Mouse (Mus musculus) testis, adult 2 months (tissue): ENCODE data around the gene Mrpl54. TPM values are rescaled to one million over a fixed set of nuclear protein-coding genes. Genes with fewer than 3 reads are reported as not detected.
A peak's percentile ranks its signal among the peaks of the same experiment; 100 is the strongest.

Source experiments
- H3K27ac ChIP-seq: fragments of 200-500 bp; 2 replicates; pipeline ENCODE4 v1.5.1; 2012; ENCODE audit warnings: low read depth, low read length; ENCODE audit not compliant: control insufficient read depth, insufficient read depth
- H3K27me3 ChIP-seq: fragments of 200-500 bp; 2 replicates; pipeline ENCODE4 v1.6.1; 2012; ENCODE audit warnings: mild to moderate bottlenecking, low read length, moderate library complexity; ENCODE audit not compliant: control insufficient read depth, insufficient read depth
- H3K36me3 ChIP-seq: fragments of 200-500 bp; 2 replicates; pipeline ENCODE4 v1.6.1; 2012; ENCODE audit warnings: mild to moderate bottlenecking, low read length; ENCODE audit not compliant: control insufficient read depth, insufficient read depth
- H3K4me1 ChIP-seq: fragments of 200-500 bp; 2 replicates; pipeline ENCODE4 v1.6.1; 2012; ENCODE audit warnings: low read length; ENCODE audit not compliant: control insufficient read depth, insufficient read depth
- H3K4me3 ChIP-seq: fragments of 200-500 bp; 2 replicates; pipeline ENCODE4 v1.5.1; 2012; ENCODE audit warnings: low read depth, mild to moderate bottlenecking, low read length, moderate library complexity, mixed read lengths; ENCODE audit not compliant: control insufficient read depth
- CTCF ChIP-seq: fragments of 200-500 bp; IDR thresholded peaks from 2 replicates; pipeline ENCODE4 v1.5.1; 2012; ENCODE audit warnings: low read depth, mild to moderate bottlenecking, inconsistent platforms, low read length, moderate library complexity; ENCODE audit not compliant: control insufficient read depth, insufficient read depth, insufficient replicate concordance
- POLR2A ChIP-seq: fragments of 200-500 bp; IDR thresholded peaks from 2 replicates; pipeline ENCODE4 v1.6.1; 2012; ENCODE audit warnings: low read depth, mild to moderate bottlenecking, inconsistent platforms, low read length, moderate library complexity; ENCODE audit not compliant: control insufficient read depth
- polyA plus RNA-seq: library from polyadenylated mRNA; depleted of rRNA; stranded (reverse); fragments of >200 nt; gene quantifications from 2 replicates; pipeline ENCODE4 v1.2.3, GENCODE M21; 2012; rRNA removed

Gene Mrpl54
- 181 and 261 TPM in 2 replicates for polyA plus RNA-seq

DNA sequence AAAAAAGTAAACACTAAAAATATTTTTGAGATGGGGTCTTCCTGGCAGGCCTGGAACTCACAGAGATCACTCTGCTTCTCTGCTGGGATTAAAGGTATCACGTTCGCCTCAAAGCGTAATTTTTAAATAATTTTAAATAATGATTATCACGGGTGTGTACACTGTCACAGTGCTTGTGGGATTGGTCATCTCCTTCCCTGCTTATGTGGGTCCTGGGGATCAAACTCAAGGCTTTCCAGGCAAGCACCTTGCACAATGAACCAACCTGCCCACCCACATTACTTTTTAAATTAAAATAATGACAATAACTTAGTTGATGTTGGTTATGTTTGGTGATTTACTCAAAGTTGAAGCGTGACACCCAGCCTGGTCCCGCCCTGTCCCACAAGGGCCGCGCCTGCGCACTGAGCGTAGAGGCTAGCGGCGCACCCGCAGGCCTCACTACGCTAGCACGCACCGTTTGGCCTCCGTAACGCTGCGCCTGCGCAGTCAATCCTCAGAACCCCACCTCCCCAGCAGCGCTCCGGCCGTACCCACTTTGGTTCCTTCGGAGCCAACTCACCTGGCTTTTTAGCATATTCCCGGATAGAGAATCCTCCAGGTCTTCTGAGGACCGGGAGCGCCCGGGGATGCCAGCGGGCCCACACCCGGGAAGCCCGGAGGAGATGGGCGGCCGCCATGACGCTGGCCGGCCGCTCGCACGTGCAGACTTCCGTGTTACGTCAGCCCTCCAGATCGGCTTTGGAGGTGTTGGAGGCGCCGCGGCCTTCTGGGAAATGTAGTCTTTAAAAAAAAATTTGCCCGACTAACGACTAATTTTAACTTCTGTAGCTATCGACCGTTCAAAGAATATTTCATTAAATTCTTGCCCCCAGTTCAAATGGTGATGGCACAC, at the start of gene Mrpl54, which contains the start of gene Apba3:
Gene Mrpl54, minus strand, starts transcription at position 724 of the 895 bp plus-strand sequence.
Gene Apba3, plus strand, starts transcription at position 750 of the 895 bp plus-strand sequence.
- Histone ChIP-seq H3K36me3 (no peaks in the 10 kb centered on the region; the same call in 1 of the 2 replicates), H3K27ac (peak within 1 kb of the TSS; percentile 94), H3K27me3 (no peaks in the 10 kb centered on the region), H3K4me3 (peak within 1 kb of the TSS; percentile 89), H3K4me1 (peaks cover 9% of the 10 kb centered on the region)
- TF ChIP-seq POLR2A (peak; percentile 80), CTCF (no peak)

DNA sequence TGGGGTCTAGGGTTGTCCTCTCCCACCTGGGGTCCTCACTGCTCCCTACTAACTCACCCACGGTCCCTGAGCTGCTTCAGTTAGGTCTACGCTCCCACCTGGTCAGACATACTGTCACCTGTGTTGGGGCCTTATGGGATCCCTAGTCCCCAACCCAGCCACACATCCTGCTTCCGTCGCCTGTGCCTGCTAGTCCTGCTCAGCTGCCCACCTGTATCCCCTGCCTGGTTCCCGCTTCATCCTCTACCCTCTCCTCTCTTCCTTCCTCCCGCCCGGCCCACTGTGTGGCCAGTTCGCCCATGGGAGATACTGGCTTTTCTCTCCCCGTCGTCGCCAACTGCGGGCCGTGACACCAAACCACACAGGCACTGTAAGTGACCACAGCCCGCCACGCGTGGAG, 48.9 kb upstream of the Mrpl54 start:
- Histone ChIP-seq H3K4me3 (no peak overlapping the region), H3K36me3 (no peaks in the 10 kb centered on the region), H3K27me3 (no peaks in the 10 kb centered on the region), H3K4me1 (peaks cover 13% of the 10 kb centered on the region), H3K27ac (no peak overlapping the region)
- TF ChIP-seq POLR2A (no peak), CTCF (no peak)

- no peak overlapping the region for H3K4me3 ChIP-seq
- H3K27ac ChIP-seq, result no peak overlapping the region
- no peaks in the 10 kb centered on the region for H3K36me3 ChIP-seq
- H3K27me3 ChIP-seq, result no peaks in the 10 kb centered on the region
- peaks cover 6% of the 10 kb centered on the region for H3K4me1 ChIP-seq
- TF ChIP-seq POLR2A (no peak), CTCF (no peak)
These were observed 47.5 kb upstream of the Mrpl54 start for GRCm38 (mm10) chr10:81314201-81314600.

- TF ChIP-seq CTCF (no peak), POLR2A (no peak)
- no peak overlapping the region for H3K4me3 ChIP-seq
- H3K27ac ChIP-seq, result no peak overlapping the region
- H3K27me3 ChIP-seq, result no peaks in the 10 kb centered on the region
- peaks cover 1% of the 10 kb centered on the region for H3K4me1 ChIP-seq
- no peaks in the 10 kb centered on the region for H3K36me3 ChIP-seq
These were observed 46.8 kb upstream of the Mrpl54 start for GRCm38 (mm10) chr10:81313581-81313980.

- Histone ChIP-seq H3K27me3 (no peaks in the 10 kb centered on the region), H3K36me3 (no peaks in the 10 kb centered on the region), H3K4me1 (no peaks in the 10 kb centered on the region; the same call in 1 of the 2 replicates), H3K27ac (no peak overlapping the region), H3K4me3 (no peak overlapping the region)
- TF ChIP-seq POLR2A (no peak), CTCF (no peak)
These were observed 42.8 kb upstream of the Mrpl54 start for GRCm38 (mm10) chr10:81309571-81309970.

GRCm38 (mm10) chr10:81306837-81307682, 40.3 kb upstream of the Mrpl54 start:
- Histone ChIP-seq H3K36me3 (no peaks in the 10 kb centered on the region), H3K4me1 (no peaks in the 10 kb centered on the region; the same call in 1 of the 2 replicates), H3K27ac (no peak overlapping the region), H3K27me3 (no peaks in the 10 kb centered on the region), H3K4me3 (no peak overlapping the region)
- TF ChIP-seq CTCF, result no peak
- no peak for TF ChIP-seq POLR2A
